Mouse (Mus musculus) cerebellum, adult 2 months (tissue): Measurements from ENCODE around the gene Med21.

Source experiments
- CTCF ChIP-seq: fragments of 200-500 bp; IDR thresholded peaks from 2 replicates; pipeline ENCODE4 v1.5.1; 2011; ENCODE audit warnings: low read depth, mild to moderate bottlenecking, control low read depth, low read length, moderate library complexity, borderline replicate concordance; ENCODE audit not compliant: insufficient read depth
- POLR2A ChIP-seq: fragments of 200-500 bp; IDR thresholded peaks from 2 replicates; pipeline ENCODE4 v1.6.1; 2011; ENCODE audit warnings: low read length, control low read depth, borderline replicate concordance; ENCODE audit not compliant: insufficient read depth

DNA sequence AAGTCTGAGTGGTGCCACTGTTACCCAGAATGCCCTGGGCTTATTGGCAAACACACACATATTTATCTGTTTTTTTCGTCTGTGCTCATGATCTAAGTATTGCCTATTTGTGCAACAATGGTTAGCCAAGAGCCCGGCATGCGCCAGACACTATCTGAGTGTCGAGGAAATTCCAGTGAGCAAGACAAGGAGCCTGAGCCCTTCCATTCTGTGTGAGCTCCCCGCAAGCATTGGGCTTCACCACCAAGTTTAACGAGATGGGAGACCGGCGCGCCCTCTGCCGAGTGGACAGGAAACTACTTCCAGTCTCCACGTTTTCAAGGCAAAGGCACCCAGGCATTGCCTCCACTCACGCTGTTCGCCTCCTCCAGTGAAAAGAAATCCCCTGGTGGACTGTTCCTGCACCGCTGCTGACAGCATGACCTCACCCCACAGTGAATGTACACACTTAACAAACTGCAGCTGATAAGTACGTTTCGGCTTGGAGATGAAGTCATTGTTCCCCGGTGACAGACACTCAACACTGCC lies 43.5 kb downstream of the Med21 start:
- TF ChIP-seq POLR2A (no peak), CTCF (no peak)
